Mouse (Mus musculus) cerebellum, postnatal 14 days (tissue): ENCODE measurements around the gene Prm2.
"Not testable (repeated sequence)": the region's sequence is repeated elsewhere in the genome, so short reads cannot be mapped to it uniquely, and the experiment has no call there.

Experiments used
- DNase-seq, 2 experiments: peaks; one replicate each; pipeline ENCODE4 v3.0.0; 2021; ENCODE audit warnings: mixed read lengths in 2 of 2

Prm2 gene

DNA sequence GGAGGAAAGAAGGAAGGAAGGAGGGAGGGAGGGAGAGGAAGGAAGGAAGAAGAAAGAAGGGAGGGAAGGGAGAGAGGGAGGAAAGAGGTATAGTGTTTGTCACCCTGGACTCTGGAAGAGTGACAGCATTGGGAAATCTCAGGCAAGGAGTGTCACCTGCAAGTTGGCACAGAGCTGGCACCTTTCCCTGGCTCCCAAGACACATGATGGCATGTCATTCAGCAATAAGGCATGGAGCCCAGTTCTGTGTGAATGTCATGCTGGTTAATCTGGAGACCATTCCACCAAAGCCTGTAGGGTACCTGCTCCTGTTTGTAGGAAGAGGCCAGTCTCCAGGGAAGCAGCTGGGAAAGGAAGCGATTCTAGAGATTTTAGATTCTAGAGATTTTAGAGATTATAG lies 14.4 kb upstream of the Prm2 start:
- peak; percentile 88 to 89 for DNase-seq

DNA sequence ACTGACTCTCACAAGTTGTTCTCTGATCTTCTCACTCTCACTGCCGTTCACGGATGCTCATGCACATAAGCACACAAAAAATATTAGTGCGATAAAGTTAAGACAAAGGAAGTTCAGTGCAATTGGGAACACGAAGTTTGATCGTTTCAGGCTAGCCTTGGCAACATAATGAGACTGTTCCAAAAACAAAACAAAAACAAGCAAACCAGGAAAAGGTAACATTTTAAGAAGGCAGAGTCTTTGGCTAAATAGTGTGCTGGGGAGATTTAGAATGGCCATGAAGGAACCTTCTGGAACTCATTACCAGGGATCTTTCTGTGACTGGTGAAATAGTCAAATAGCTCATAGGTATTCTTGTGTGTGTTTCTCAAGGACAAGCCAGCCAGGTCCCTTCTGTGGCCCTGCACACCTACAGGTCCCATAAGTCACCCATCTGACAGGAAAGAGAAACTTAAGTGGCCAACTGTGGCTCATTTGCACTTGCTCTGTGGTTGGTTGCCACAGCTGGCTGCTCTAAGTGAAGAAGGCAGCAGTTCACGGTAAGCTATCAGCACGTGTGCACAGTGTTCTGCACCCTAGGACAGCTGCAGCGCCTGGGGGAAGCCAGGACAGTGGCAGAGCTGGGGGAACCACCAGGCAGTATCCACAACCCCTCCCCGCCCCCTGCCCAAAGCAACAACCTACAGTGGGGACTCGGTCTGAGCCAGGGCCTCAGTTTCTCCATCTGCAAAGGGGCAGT lies 10.0 kb upstream of the Prm2 start, which contains the start of gene Prm1:
Gene Prm1, minus strand, starts transcription at position 51 of the 739 bp plus-strand sequence.
- DNase-seq, result no peak

- DNase-seq, result not testable (repeated sequence)
Measured at GRCm38 (mm10) chr16:10802420-10802819, 6.5 kb upstream of the Prm2 start.

- DNase-seq, result no peak
Measured at GRCm38 (mm10) chr16:10790702-10791101, 5.2 kb downstream of the Prm2 start, which contains the start of gene Prm3. Gene Prm3 (minus strand): TSS chr16:10790914.

GRCm38 (mm10) chr16:10788866-10789265 lies 7.1 kb downstream of the Prm2 start:
- no peak for DNase-seq

GRCm38 (mm10) chr16:10788271-10788670 lies 7.7 kb downstream of the Prm2 start, which contains the start of gene Tnp2:
Gene Tnp2 (minus strand): TSS chr16:10788660.
- DNase-seq, result no peak

- DNase-seq, result no peak
Measured at GRCm38 (mm10) chr16:10787548-10788058, 8.3 kb downstream of the Prm2 start.

DNA sequence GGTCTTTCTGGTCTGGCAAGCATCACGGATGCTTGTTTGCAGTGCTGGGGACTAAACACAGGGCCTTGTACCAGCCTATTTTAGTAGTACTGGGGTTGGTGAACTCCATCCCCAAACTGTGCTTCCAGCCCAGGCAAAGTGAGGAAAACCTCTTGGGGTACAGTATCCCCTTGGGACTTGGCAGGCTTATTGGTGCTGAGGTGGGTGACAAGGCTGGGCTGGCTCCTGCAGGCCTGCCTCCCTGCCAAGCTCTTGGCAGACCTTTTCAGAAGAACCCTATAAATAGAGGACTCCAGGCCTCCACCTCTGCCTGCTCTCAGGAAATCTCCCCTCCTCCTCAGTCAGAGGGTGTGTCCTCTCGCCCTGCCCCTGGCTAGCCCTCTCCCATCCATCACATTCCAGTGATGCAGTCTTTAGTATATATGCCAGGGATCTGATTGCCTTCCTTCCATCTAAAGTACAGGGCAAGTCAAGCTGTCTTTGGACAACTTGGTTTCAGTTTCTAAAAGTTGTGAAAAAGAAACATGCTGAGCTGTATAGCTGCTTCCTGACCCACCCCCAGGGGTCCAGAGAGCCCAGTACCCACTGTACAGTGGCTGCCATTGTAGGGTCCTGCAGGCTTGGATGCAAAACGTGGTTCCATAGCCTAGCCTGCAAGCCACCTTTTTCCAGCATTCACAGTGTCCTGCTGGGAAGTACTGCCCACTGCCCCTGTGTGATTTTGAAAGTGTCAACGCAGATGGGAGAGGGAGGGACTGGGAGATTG lies 9.0 kb downstream of the Prm2 start:
- no peak for DNase-seq

- peak; percentile 90 for DNase-seq
Measured at GRCm38 (mm10) chr16:10786288-10786687, 9.6 kb downstream of the Prm2 start.

GRCm38 (mm10) chr16:10785371-10786231 lies 10.3 kb downstream of the Prm2 start, which contains the start of gene Socs1:
Gene Socs1 (minus strand): TSS chr16:10785536.
- DNase-seq, result peak; percentile 76 to 80

DNA sequence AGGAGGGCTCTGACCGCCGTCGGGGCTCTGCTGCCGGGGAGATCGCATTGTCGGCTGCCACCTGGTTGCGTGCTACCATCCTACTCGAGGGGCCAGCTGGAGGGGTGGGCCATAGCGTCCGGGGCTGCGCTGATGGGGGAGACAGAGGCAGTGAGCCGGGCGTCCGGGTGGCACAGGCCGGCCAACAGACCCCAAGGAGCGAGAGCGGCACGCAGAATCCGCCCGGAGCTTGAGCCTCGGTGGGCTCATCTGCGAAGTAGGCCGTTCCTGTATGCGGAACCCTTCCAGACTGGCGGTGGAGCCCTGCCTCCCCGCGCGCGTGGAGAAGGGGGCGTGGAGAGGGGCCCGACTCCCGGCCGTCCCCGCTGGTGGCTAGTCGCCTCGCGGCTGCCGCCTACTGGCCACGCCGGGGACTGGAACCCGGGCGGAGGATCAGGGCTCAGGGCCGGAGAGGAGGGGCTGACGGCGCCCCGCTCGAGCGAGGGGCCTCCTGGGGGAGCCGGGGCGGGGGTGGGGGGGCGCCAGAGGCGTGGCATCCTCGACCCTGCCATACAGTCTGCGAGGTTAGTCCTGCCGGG lies 11.1 kb downstream of the Prm2 start:
- DNase-seq, result peak; percentile 95 to 96

DNA sequence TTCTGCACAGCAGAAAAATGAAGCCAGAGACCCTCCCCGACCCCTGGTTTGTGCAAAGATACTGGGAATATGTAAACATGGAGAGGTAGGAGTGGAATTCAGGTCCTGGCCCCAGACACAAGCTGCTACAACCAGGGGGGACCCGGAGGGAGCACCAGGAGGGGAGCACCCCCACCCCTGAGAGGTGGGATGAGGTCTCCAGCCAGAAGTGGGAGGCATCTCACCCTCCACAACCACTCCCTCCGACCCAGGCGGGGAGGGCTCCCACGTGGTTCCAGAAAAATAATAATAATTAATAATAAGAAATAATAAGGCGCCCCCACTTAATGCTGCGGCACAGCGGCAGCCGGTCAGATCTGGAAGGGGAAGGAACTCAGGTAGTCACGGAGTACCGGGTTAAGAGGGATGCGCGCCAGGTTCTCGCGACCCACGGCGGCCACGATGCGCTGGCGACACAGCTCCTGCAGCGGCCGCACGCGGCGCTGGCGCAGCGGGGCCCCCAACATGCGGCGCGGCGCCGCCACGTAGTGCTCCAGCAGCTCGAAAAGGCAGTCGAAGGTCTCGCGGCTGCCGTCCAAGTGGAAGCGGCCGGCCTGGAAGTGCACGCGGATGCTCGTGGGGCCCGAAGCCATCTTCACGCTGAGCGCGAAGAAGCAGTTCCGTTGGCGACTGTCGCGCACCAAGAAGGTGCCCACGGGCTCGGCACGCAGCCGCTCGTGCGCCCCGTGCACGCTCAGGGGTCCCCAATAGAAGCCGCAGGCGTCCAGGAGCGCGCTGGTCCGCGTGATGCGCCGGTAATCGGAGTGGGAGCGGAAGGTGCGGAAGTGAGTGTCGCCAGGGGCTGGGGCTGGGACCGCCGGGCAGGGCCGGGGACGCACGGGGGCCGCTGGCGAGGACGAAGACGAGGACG lies 11.8 kb downstream of the Prm2 start:
- DNase-seq, result peak; percentile 56 to 66

GRCm38 (mm10) chr16:10783451-10783850 lies 12.5 kb downstream of the Prm2 start:
- no peak for DNase-seq

- DNase-seq, result no peak
Measured at GRCm38 (mm10) chr16:10783152-10783434, 12.8 kb downstream of the Prm2 start.

- no peak for DNase-seq
Measured at GRCm38 (mm10) chr16:10782377-10783151, 13.4 kb downstream of the Prm2 start.

DNA sequence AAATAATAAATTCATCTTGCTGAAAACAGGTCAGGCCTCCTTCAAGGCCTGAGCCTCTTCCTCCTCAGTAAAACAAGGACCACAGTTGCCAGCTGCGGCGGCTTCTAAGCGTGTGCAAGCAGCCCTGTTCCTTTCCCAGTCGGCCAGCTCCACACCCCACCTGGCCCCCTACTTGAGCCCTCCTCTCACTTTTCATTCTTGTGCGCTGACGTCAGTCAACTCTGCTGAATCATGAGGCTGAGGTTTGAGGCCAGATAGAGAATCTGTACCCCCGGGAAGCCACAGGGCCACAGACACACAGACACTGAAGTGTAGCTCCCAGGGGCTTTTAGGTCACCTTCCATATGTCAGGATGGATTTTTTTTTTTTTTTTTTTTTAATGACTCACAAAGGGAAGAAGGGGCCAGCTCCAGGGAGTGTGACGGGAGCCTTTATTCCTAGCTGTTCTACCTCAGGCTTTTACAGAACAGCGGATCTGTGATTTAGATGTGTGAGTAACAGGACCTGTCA lies 14.0 kb downstream of the Prm2 start:
- no peak for DNase-seq

- DNase-seq, result no peak
Measured at GRCm38 (mm10) chr16:10780631-10781120, 15.3 kb downstream of the Prm2 start.

DNA sequence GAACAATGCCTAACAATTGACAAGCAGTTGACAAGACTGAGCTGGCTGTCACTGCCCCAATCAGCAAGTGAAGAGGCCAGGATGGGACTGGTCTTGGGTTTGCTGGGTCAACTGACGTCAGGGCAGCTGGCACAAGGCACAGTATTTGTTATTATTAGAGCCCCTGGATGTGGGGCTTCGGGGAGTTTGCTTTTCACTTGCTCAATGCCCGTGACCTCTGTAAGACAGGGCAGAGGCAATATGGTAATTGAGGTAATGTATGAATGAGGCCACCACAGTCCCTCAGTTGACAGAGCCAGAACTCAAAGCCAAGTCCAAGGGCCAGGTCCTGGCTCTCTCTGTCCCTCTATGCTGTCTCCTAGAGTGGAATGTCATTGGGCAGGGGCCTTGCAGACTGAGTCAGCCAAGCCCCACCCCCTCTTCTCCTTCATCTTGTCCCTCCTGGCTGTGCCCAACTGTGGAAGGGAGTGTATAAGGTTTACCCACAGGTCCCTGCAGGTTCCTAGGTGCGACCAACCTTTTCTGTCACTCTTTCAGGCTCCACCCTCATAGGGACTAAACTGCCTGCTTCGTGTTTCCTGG lies 18.3 kb downstream of the Prm2 start:
- DNase-seq, result no peak

- DNase-seq, result no peak
Measured at GRCm38 (mm10) chr16:10776322-10776721, 19.6 kb downstream of the Prm2 start.

GRCm38 (mm10) chr16:10774726-10775125 lies 21.2 kb downstream of the Prm2 start:
- peak in 1 of 2 experiments; percentile 31 for DNase-seq
